Mouse (Mus musculus) CH12.LX (cell line): Measurements from ENCODE around the gene H2-Oa.

Source experiments
- BHLHE40 ChIP-seq: IDR thresholded peaks from 2 replicates; pipeline ENCODE4 v1.6.1; 2011; ENCODE audit warnings: mild to moderate bottlenecking, low read depth, low read length, improper control_type of control experiment
- JUN ChIP-seq: IDR thresholded peaks from 2 replicates; pipeline ENCODE4 v1.6.1; 2011; ENCODE audit warnings: low read depth, mild to moderate bottlenecking, low read length, improper control_type of control experiment, moderate library complexity; ENCODE audit not compliant: insufficient read depth
- POLR2A ChIP-seq: IDR thresholded peaks from 2 replicates; pipeline ENCODE4 v1.6.1; 2011; ENCODE audit warnings: low read depth, mild to moderate bottlenecking, improper control_type of control experiment, low read length
- TCF12 ChIP-seq: IDR thresholded peaks from 2 replicates; pipeline ENCODE4 v1.6.1; 2014; ENCODE audit warnings: low read depth, mild to moderate bottlenecking, inconsistent platforms, low read length, improper control_type of control experiment

- TF ChIP-seq BHLHE40 (no peak), JUN (no peak), POLR2A (no peak), TCF12 (no peak)
Observed at GRCm38 (mm10) chr17:34109806-34110195, 17.7 kb downstream of the H2-Oa start.
